Mouse (Mus musculus): Measurements from ENCODE around the gene Cpne8. TPM values are rescaled to one million over a fixed set of nuclear protein-coding genes. Genes with fewer than 3 reads are reported as not detected.
A peak's percentile ranks its signal among the peaks of the same experiment; 100 is the strongest.

The Cpne8 gene
- polyA plus RNA-seq, 1 experiment from 2014 or later, result 3.7 TPM

- ATAC-seq, result no peak
- Histone ChIP-seq H3K9me3 (replicated peaks) (no peaks in the 10 kb centered on the region), H3K27ac (no peak overlapping the region), H3K4me1 (peaks cover 6% of the 10 kb centered on the region), H3K27me3 (no peaks in the 10 kb centered on the region), H3K9ac (no peak overlapping the region), H3K4me2 (no peak overlapping the region), H3K36me3 (ENCODE audit: poor library complexity, severe bottlenecking) (no peaks in the 10 kb centered on the region), H3K4me3 (no peak overlapping the region)
- 48% methylated on average over 4 of the region's 4 CpGs for WGBS
These were observed 69.3 kb downstream of the Cpne8 start for GRCm38 (mm10) chr15:90609836-90610415.

- H3K27ac ChIP-seq, result no peak overlapping the region
- 87% methylated on average over 3 of the region's 3 CpGs for WGBS
- H3K36me3 ChIP-seq (ENCODE audit: poor library complexity, severe bottlenecking), result no peaks in the 10 kb centered on the region
- peaks cover 9% of the 10 kb centered on the region for H3K4me1 ChIP-seq
- no peaks in the 10 kb centered on the region for H3K9me3 ChIP-seq (replicated peaks)
- H3K27me3 ChIP-seq, result no peaks in the 10 kb centered on the region
- no peak overlapping the region for H3K4me3 ChIP-seq
- H3K4me2 ChIP-seq, result no peak overlapping the region
- no peak for ATAC-seq
- H3K9ac ChIP-seq, result no peak overlapping the region
These were observed 70.9 kb downstream of the Cpne8 start for GRCm38 (mm10) chr15:90608368-90608767.

- no peak overlapping the region for H3K4me2 ChIP-seq
- no peaks in the 10 kb centered on the region for H3K36me3 ChIP-seq (ENCODE audit: poor library complexity, severe bottlenecking)
- no peaks in the 10 kb centered on the region for H3K27me3 ChIP-seq
- 90% methylated on average over 3 of the region's 3 CpGs for WGBS
- peaks cover 10% of the 10 kb centered on the region for H3K4me1 ChIP-seq
- H3K9ac ChIP-seq, result no peak overlapping the region
- H3K27ac ChIP-seq, result no peak overlapping the region
- no peak overlapping the region for H3K4me3 ChIP-seq
- no peak for ATAC-seq
- H3K9me3 ChIP-seq (replicated peaks), result no peaks in the 10 kb centered on the region
These were observed 72.1 kb downstream of the Cpne8 start for GRCm38 (mm10) chr15:90607181-90607580.

GRCm38 (mm10) chr15:90603676-90604075, 75.6 kb downstream of the Cpne8 start:
- peak; percentile 59; the same call in 1 of the 2 replicates for ATAC-seq
- 52% methylated on average over 5 of the region's 5 CpGs for WGBS
- H3K4me3 ChIP-seq, result no peak overlapping the region
- no peak overlapping the region for H3K9ac ChIP-seq
- H3K27ac ChIP-seq, result no peak overlapping the region
- H3K27me3 ChIP-seq, result no peaks in the 10 kb centered on the region
- no peak overlapping the region for H3K4me2 ChIP-seq
- H3K36me3 ChIP-seq (ENCODE audit: poor library complexity, severe bottlenecking), result no peaks in the 10 kb centered on the region
- peaks cover 5% of the 10 kb centered on the region; the same call in 1 of the 2 replicates for H3K4me1 ChIP-seq
- no peaks in the 10 kb centered on the region for H3K9me3 ChIP-seq (replicated peaks)

GRCm38 (mm10) chr15:90597715-90598497, 81.3 kb downstream of the Cpne8 start:
- Histone ChIP-seq H3K27ac (no peak overlapping the region), H3K4me2 (no peak overlapping the region), H3K36me3 (ENCODE audit: poor library complexity, severe bottlenecking) (no peaks in the 10 kb centered on the region), H3K9me3 (replicated peaks) (no peaks in the 10 kb centered on the region), H3K9ac (no peak overlapping the region), H3K4me3 (no peak overlapping the region), H3K27me3 (no peaks in the 10 kb centered on the region), H3K4me1 (0 out of 2 replicates have a peak, but pooled peaks cover 7% of the 10 kb centered on the region)
- 48% methylated on average over 6 of the region's 6 CpGs for WGBS
- ATAC-seq, result peak; percentile 55

GRCm38 (mm10) chr15:90595592-90595991, 83.6 kb downstream of the Cpne8 start:
- Histone ChIP-seq H3K9me3 (replicated peaks) (no peaks in the 10 kb centered on the region), H3K4me1 (0 out of 2 replicates have a peak, but pooled peaks cover 7% of the 10 kb centered on the region), H3K9ac (no peak overlapping the region), H3K36me3 (ENCODE audit: poor library complexity, severe bottlenecking) (no peaks in the 10 kb centered on the region), H3K27me3 (no peaks in the 10 kb centered on the region), H3K4me3 (no peak overlapping the region), H3K4me2 (no peak overlapping the region), H3K27ac (no peak overlapping the region)
- no peak for ATAC-seq
- 88% methylated on average over 2 of the region's 2 CpGs for WGBS

- no peak for ATAC-seq
- no peak overlapping the region for H3K9ac ChIP-seq
- H3K4me3 ChIP-seq, result no peak overlapping the region
- no peaks in the 10 kb centered on the region for H3K27me3 ChIP-seq
- H3K9me3 ChIP-seq (replicated peaks), result no peaks in the 10 kb centered on the region
- no peak overlapping the region for H3K4me2 ChIP-seq
- 89% methylated on average over 7 of the region's 7 CpGs for WGBS
- no peak overlapping the region for H3K27ac ChIP-seq
- no peaks in the 10 kb centered on the region for H3K36me3 ChIP-seq (ENCODE audit: poor library complexity, severe bottlenecking)
- H3K4me1 ChIP-seq, result no peaks in the 10 kb centered on the region
These were observed 89.6 kb downstream of the Cpne8 start for GRCm38 (mm10) chr15:90589587-90589986.

- WGBS, result 95% methylated on average over 3 of the region's 3 CpGs
- H3K9me3 ChIP-seq (replicated peaks), result no peaks in the 10 kb centered on the region
- ATAC-seq, result no peak
These were observed 101.8 kb downstream of the Cpne8 start for GRCm38 (mm10) chr15:90577402-90577801.

GRCm38 (mm10) chr15:90569246-90569645, 110.0 kb downstream of the Cpne8 start:
- H3K36me3 ChIP-seq (ENCODE audit: poor library complexity, severe bottlenecking), result no peaks in the 10 kb centered on the region
- 89% methylated on average over 4 of the region's 4 CpGs for WGBS
- H3K27ac ChIP-seq, result no peak overlapping the region
- H3K27me3 ChIP-seq, result no peaks in the 10 kb centered on the region
- H3K4me3 ChIP-seq, result no peak overlapping the region
- H3K9me3 ChIP-seq (replicated peaks), result no peaks in the 10 kb centered on the region
- H3K4me2 ChIP-seq, result no peak overlapping the region
- ATAC-seq, result no peak
- H3K4me1 ChIP-seq, result no peaks in the 10 kb centered on the region
- H3K9ac ChIP-seq, result no peak overlapping the region

More at GRCm38 (mm10) chr15:90577402-90577801, 101.8 kb downstream of the Cpne8 start:
- no peak overlapping the region for H3K4me3 ChIP-seq
- H3K27ac ChIP-seq, result no peak overlapping the region
- no peak overlapping the region for H3K4me2 ChIP-seq
- H3K9ac ChIP-seq, result no peak overlapping the region
- no peaks in the 10 kb centered on the region for H3K36me3 ChIP-seq (ENCODE audit: poor library complexity, severe bottlenecking)
- no peaks in the 10 kb centered on the region for H3K4me1 ChIP-seq
- no peaks in the 10 kb centered on the region for H3K27me3 ChIP-seq

- Histone ChIP-seq H3K9ac (no peak overlapping the region), H3K4me1 (no peaks in the 10 kb centered on the region), H3K27ac (no peak overlapping the region), H3K4me3 (no peak overlapping the region), H3K27me3 (no peaks in the 10 kb centered on the region), H3K9me3 (replicated peaks) (no peaks in the 10 kb centered on the region), H3K36me3 (ENCODE audit: poor library complexity, severe bottlenecking) (no peaks in the 10 kb centered on the region), H3K4me2 (no peak overlapping the region)
- WGBS, result 90% methylated on average over 4 of the region's 4 CpGs
- ATAC-seq, result no peak
These were observed 111.2 kb downstream of the Cpne8 start for GRCm38 (mm10) chr15:90568050-90568449.

- ATAC-seq, result no peak
- 82% methylated on average over 3 of the region's 3 CpGs for WGBS
These were observed 115.2 kb downstream of the Cpne8 start for GRCm38 (mm10) chr15:90563996-90564395.

GRCm38 (mm10) chr15:90561613-90562012, 117.6 kb downstream of the Cpne8 start:
- WGBS, result 71% methylated on average over 12 of the region's 12 CpGs
- no peak overlapping the region for H3K27ac ChIP-seq
- ATAC-seq, result no peak
- H3K9ac ChIP-seq, result no peak overlapping the region
- H3K4me1 ChIP-seq, result no peaks in the 10 kb centered on the region
- no peaks in the 10 kb centered on the region for H3K36me3 ChIP-seq (ENCODE audit: poor library complexity, severe bottlenecking)
- H3K27me3 ChIP-seq, result no peaks in the 10 kb centered on the region
- no peak overlapping the region for H3K4me2 ChIP-seq
- no peak overlapping the region for H3K4me3 ChIP-seq
- H3K9me3 ChIP-seq (replicated peaks), result no peaks in the 10 kb centered on the region

More at GRCm38 (mm10) chr15:90563996-90564395, 115.2 kb downstream of the Cpne8 start:
- no peak overlapping the region for H3K4me2 ChIP-seq
- H3K27ac ChIP-seq, result no peak overlapping the region
- no peak overlapping the region for H3K9ac ChIP-seq
- no peak overlapping the region for H3K4me3 ChIP-seq
- H3K4me1 ChIP-seq, result no peaks in the 10 kb centered on the region
- H3K36me3 ChIP-seq (ENCODE audit: poor library complexity, severe bottlenecking), result no peaks in the 10 kb centered on the region
- H3K27me3 ChIP-seq, result no peaks in the 10 kb centered on the region
- H3K9me3 ChIP-seq (replicated peaks), result no peaks in the 10 kb centered on the region
